Mouse (Mus musculus): ENCODE measurements around the gene Srgap3.

- TF ChIP-seq CTCF (IDR thresholded peaks at IDR 0.05; ENCODE audit: extremely low read depth, insufficient read depth, low read length) (no peak), POLR2A (IDR thresholded peaks at IDR 0.05; ENCODE audit: extremely low read depth, insufficient read depth, low read length) (no peak)
These were observed 263.0 kb downstream of the Srgap3 start for GRCm38 (mm10) chr6:112684065-112684464.
